Mouse (Mus musculus) small intestine, adult 2 months (tissue): ENCODE measurements at regions not wholly inside any gene's neighbourhood (a gene's known extent, or its start where the extent isn't known, plus 50 kb on each side); places are given as distances from the start of the nearest gene placed in this dataset.

Source experiments
- CTCF ChIP-seq: fragments of 200-500 bp; IDR thresholded peaks from 2 replicates; pipeline ENCODE4 v1.5.1; 2012; ENCODE audit warnings: low read depth, mild to moderate bottlenecking, control low read depth, inconsistent platforms, low read length, moderate library complexity, mixed read lengths; ENCODE audit not compliant: insufficient replicate concordance, insufficient read length; ENCODE audit errors: extremely low read depth
- POLR2A ChIP-seq: fragments of 200-500 bp; IDR thresholded peaks from 2 replicates; pipeline ENCODE4 v1.6.1; 2012; ENCODE audit warnings: low read depth, mild to moderate bottlenecking, control low read depth, inconsistent platforms, low read length, moderate library complexity

- TF ChIP-seq CTCF (no peak), POLR2A (no peak)
Observed at GRCm38 (mm10) chr11:114535900-114536299, 132.4 kb upstream of the Rpl38 start.
